Mouse (Mus musculus) CD4-positive helper T cell, adult 2 months (primary cell): ENCODE data around the gene Ago4.

ENCODE experiments used
- DNase-seq: peaks from one replicate; pipeline ENCODE4 v3.0.0-alpha.2; 2012; ENCODE audit warnings: low read depth, missing footprints, low spot score

Ago4 gene

GRCm38 (mm10) chr4:126526164-126526563, 7.1 kb downstream of the Ago4 start:
- DNase-seq = no peak

GRCm38 (mm10) chr4:126512308-126513066, 20.8 kb downstream of the Ago4 start:
- no peak for DNase-seq

- DNase-seq = no peak
Observed at GRCm38 (mm10) chr4:126511013-126511412, 22.3 kb downstream of the Ago4 start.

GRCm38 (mm10) chr4:126509072-126509471, 24.2 kb downstream of the Ago4 start:
- no peak for DNase-seq

DNA sequence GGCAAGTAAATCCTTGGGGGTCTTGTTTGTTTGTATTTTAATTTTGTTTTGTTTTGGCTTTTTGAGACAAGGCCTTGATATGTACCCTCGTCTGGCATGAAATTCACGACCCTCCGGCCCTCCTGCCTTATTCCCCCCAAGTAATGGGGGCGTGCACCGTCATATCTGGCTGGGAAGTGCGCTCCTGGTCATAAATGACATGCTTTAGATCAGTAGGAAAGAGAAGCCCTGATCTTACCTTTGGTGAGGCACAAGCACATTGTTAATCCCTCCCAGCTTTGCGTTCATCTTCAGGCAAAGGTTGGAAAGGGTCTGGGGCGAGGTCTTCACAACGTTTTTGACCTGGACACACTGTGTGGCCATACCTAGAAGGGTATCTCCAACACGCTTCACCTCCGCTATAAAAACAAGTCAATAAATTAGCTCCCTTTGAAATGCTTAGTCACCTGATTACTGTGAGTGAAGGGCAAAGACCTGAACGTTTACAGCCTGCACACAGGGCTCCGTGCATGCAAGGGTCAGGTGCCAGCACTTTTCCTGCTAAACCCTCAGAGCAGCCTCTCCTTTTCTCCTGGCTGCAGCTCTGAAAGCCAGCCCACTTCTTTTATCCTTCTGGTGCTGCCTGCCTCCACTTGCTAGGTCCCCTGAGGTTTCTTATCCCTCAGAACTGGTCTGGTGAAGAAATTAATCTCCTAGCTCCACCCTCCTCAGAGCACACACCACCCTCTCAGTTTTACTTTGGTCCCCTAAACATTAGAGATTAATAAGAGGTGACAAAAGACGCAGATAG, 25.0 kb downstream of the Ago4 start:
- no peak for DNase-seq

DNA sequence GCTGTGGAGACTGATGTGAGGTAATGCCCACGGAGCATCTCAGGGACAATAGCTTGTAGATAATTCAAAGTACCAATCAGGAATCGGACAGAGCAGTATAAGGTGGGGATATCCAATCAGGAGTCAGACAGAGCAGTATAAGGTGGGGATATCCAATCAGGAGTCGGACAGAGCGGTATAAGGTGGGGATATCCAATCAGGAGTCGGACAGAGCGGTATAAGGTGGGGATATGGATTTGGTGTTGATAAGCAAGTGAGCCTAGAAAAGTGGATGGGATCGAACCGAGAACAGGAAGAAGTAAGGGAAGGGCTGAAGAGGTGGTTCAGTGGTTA, 30.3 kb downstream of the Ago4 start:
- DNase-seq = no peak

- no peak for DNase-seq
Observed at GRCm38 (mm10) chr4:126502141-126502976, 30.9 kb downstream of the Ago4 start.

DNA sequence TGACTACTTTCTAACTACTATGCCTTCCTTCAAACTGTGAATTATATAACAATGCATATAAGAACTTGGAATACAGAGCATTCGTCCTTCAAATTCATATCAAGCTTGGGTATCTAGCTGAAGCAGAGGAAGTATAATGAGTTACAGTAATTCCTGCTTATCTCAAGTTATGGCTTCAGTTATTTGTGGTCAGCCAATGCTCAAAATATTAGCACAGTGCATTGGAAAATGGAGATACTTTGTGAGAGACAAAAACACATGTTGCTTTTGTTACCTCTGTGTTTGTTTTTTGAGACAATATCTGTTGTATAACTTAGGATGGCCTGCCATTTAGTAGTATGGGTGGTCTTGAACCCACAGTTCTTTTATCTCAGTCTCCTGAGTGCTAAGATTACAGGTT, 34.7 kb downstream of the Ago4 start:
- DNase-seq = no peak

DNA sequence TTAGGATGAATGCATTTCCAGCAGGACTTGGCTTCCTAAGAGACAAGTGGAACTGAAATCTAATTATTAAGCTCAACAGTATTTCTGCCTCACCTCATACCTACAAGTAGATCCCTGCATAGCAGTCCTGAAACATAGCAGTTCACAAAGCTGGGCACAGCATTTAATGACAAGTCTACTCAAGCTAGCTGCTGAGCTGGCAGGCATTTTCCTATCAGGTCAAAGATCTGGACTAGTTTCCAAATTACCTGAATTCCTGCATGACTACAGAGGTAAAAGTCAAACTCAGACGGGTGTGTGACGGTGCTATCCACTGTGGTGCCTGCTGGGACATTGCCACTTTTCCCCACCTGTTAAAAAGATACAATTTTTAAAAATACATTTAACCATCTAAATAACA, 36.3 kb downstream of the Ago4 start:
- DNase-seq = no peak

GRCm38 (mm10) chr4:126495942-126496790, 37.1 kb downstream of the Ago4 start:
- DNase-seq = no peak

DNA sequence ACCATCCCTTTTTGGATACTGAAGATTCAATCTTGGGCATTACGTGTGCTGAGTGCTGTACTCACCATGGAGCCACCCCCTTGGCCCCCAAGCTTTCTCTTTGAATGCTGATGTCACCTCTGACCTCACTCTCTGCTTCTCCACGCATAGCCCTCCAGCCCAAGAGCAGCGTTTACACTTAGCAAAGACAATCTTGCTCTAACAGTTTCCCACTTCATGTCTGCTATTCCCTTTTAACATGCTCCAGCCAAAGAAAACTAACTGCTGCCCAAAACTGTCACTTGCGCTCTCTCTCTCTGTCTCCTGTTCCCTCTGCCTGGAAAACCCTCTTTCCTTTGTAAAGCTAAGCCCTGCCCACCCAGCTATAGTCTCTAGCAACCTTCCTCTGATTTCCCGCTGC, 37.8 kb downstream of the Ago4 start:
- no peak for DNase-seq

DNA sequence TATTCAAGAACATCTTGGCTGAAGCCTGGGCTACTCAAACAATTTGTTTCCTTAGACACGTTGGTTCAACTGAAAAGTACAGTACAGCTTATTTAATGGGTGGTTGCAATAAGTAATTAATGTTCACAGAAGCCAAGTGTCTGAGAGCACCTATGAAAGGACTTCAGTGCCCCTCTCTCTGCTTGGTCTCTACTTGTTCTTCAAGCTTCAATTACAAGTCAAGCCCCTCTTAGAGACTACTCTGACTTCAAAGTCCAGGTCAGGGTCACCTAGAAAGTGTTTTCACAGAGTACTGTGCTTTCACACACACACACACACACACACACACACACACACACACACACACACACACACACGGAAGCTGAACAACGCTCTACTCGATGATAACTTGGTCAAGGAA, 39.9 kb downstream of the Ago4 start:
- no peak for DNase-seq

- DNase-seq = no peak
Observed at GRCm38 (mm10) chr4:126491977-126492376, 41.3 kb downstream of the Ago4 start.

DNA sequence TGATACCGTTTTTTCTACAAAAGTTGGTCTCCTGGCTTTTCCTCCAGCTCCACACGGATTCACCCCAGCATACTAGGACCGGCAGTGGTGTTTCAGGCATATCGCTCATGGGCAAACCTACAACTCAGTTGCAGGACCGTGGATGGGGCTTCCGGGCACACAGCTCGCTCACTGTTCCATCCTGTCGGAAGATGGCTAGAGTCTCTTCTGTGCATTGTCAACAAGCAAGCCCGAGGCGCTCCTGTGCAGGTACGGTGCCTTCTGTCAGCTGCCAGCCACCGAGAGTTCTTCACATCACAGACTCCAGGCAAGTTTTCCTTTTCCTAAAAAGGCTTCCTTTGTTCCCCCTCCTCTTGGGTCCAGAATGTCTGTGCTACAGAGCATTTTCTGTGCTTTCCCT, 42.5 kb downstream of the Ago4 start:
- no peak for DNase-seq

- DNase-seq = no peak
Observed at GRCm38 (mm10) chr4:126489811-126490210, 43.5 kb downstream of the Ago4 start.

GRCm38 (mm10) chr4:126486217-126486616, 47.1 kb downstream of the Ago4 start:
- DNase-seq = no peak

DNA sequence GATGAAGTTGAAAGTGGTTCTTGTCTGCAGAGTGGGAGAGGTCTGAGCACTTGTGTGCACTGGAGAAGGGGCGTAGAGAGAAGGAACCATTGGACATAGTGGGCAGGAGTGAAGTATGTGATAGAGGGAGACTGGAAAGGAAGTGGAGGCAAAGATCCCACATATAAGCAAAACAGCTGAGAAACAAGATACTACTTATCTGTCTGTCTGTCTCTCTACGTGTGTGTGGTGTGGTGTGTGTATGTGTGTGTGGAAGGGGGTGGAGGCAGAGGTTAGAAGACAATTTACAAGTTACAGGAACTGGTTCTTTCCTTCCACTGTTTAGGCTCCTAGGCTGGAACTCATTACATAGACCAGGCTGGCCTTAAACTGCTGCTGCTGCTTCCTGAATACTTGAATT, 48.2 kb downstream of the Ago4 start:
- no peak for DNase-seq

DNA sequence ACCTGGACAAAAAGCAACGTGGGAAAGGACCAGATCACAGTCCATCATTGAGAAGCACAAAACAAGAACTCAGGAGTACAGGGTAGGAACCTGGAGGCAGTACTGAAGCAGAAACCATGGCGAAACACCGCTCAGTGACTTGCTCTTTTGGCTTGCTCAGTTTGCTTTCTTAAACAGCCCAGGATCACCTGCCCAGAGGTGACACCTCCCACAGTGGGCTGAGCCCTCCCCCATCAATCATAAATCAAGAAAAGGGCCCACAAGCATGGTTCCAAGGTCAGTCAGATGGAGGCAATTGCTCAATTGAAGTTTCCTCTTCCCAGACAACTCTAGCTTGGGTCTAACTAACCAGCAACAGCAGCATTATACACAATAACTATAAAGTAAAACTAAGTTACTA, 49.4 kb downstream of the Ago4 start:
- DNase-seq = no peak

DNA sequence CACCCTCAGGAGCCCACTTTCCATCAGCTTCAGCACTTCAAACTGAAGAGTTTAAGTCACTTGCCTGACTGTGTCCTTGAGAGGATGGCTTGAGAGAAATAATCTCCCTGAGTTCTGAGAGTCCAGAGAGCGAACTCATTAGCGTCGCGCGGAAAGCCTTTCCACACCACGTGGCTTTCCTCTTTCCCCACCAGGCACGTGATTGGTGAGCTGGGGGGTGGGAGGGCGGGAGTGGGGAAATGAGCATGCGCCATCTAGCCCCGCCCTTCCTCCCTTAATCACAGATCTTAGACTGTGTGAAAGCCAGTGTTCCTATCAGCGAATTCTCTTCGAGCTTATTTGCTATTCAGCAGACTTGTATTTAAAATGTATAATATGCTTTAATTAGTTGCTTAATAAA, 50.3 kb downstream of the Ago4 start:
- no peak for DNase-seq

DNA sequence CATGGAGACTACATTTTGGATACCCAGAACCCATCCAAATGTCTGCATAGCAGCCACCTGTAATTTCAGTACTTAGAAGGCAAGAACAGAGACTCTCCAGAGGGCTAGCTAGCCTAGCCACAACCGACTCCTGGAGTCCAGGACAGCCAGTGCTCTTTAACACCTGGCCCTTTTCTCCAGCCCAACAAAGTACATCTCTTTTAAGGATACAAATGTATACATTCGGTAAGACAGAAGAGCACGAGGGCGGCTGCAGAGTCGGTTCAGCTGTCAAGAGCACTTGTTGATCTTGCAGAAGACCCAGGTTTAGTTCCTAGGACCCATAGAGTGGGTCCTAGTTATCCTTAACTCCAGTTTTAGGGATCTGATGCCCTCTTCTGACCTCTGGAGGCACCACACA, 51.8 kb downstream of the Ago4 start:
- DNase-seq = no peak

DNA sequence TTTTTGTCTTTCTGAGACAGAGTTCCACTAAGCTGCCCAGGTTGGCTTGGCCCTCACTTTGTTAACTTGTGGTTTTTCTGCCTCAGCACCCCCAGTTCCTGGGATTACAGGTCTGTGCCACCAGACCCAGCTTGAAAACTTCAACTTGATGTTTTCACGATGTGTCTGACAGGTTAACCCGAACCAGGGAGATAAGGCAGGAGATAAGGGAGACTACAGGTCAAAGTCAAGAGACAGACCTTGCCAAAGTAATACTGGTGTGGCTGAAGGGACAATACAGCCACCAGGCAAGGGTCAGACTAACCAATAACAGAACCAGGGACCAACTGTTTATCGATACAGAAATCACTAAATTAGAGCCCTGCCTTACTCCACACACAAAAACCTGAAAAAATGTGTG, 53.0 kb downstream of the Ago4 start:
- DNase-seq = no peak

DNA sequence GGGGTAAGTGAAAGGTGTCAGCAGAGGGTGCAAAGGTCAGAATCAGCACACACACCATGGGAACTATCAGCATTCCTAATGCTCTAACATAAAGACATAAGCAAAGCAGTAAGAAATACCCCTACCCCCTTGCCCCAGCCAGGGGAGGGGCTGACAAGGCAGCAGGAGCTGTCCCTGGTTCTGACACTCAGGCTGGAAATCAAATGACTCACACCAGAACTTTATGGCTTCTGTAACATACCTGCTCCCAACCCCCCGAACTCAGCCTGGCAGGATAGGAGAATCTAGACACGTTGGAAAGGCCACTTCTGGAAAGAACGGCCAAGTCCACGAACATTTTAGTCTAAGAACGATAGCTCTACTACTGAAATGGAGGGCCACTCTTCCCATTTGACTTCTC, 60.2 kb downstream of the Ago4 start:
- DNase-seq = no peak
